Mouse (Mus musculus) embryo, embryonic 11.5 days (tissue): ENCODE results near the gene Samhd1.

Source experiments
- DNase-seq: peaks from one replicate; pipeline ENCODE4 v3.0.0-alpha.2; 2012; ENCODE audit warnings: low read depth, low spot score

The Samhd1 gene

DNA sequence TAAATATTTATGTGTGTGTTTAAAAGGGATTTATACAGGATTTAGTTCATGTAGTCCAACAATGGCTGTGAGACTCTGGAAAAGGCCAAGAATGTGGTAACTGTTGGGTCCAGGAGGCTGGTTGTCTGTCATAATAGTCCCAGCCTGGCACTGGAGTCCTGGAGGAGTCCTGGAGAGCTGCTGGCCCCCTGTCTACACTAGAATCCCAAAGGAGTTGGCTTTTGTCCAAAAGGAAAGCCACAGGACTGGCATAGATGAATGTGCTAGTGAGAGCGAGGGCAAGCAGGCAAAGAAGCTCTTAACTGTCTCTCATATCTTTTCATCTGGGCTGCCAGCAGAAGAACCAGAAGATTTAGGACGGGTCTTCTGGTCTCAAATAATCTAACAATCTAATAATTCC is 1.6 kb upstream of the Samhd1 start:
- no peak for DNase-seq

DNA sequence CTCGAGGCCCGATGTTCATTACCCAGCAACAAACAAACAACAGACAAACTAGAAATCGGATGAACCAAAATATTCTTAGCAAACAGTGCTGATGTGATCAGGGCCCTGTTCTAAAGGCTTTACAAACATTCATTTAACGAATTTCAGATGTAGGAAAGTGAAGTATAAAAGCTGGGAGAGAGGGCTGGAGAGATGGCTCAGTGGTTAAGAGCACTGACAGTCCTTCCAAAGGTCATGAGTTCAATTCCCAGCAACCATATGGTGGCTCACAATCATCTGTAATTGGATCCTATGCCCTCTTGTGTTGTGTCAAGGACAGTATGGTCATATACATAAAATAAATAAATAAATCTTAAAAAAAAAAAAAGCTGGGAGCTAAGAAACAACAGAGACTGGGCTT is 1.1 kb upstream of the Samhd1 start:
- DNase-seq = no peak

- no peak for DNase-seq
Observed at GRCm38 (mm10) chr2:157135529-157136120, 560 bp upstream of the Samhd1 start.

DNA sequence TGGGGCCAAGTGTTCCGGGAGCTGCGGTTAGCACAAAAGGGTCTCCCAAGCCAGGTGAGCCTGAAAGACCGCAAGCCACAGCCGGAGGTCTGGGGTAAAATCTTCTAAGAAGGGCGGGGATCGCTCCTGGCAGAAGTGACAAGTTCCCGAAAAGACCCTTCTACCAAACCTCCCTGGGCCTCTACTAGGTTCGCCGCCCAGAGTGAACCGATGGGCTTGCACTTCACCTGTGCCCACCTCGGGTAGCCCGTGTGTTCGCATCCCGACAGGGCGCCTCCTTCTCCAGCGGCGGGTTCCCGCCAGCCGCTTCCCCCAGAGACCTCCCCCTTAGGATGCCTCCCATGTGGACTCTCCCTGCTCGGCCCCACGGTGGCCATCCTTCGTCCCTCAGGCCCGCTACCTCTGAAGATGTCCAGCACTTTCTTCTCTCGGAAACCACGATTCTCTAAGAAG is 560 bp downstream of the Samhd1 start:
- DNase-seq = peak; percentile 17

GRCm38 (mm10) chr2:157133769-157134478 is 1.1 kb downstream of the Samhd1 start:
- no peak for DNase-seq

DNA sequence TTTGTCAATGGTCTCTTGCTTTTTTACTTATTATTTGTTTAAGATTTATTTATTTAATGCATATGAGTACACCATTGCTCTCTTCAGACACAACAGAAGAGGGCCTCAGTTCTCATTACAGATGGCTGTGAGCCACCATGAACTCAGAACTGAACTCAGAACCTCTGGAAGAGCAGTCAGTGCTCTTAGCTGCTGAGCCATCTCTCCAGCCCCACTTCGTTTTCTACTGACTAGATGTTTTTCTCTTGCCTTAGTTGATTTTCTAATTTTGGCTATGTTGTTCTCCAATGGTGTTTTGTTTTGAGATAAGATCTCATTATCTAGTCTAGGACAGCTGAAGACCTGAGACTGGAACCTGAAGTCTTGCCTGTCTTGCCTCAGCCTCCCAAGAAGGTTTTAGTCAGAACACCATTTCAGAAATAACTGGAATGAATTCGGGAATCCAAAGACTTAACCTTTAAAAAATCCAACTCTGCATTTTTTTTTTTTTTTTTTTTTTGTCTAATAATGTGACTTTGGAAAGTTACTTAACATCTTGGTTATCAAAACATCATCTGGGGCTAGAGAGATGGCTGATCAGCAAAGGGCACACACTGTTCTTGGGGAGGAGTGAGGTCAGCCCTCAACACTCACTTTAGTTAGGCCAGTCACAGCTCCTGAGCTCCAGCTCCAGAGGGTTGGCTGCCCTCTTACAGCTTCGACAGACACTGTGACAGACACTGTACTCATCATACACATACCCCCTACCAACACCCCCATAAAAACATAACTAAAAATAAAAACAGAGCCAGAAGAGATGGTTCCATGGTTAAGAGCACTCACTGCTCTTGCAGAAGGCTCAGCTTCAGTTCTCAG is 2.2 kb downstream of the Samhd1 start:
- DNase-seq = no peak

GRCm38 (mm10) chr2:157132086-157132485 is 3.0 kb downstream of the Samhd1 start:
- no peak for DNase-seq

- no peak for DNase-seq
Observed at GRCm38 (mm10) chr2:157130813-157131514, 4.1 kb downstream of the Samhd1 start.

DNA sequence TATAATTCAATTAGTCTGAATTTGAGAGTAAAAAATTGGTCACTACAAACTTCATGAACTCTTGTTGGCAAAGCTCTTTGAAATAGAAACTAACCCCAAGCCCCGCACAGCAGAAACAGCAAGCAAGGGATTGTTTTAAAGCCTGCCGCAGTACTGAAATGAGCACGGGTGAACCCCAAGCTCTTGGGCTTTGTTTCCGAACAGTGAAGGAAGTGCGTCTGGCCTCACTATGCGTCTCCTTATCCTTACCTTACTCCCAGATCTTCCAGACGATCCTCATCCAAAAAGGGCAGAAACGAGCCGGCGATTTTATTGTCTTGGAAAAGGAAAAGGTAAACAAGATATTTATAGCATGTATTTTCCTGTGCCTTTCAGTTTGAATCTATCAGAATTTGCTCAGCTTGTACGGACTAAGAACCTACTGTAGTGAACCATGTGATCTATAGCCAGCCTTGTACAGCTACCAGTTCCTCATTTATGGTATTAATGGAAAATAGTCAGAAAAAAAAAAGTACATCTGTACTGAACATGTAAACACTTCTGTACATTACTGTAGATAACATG is 5.4 kb downstream of the Samhd1 start:
- DNase-seq = no peak

DNA sequence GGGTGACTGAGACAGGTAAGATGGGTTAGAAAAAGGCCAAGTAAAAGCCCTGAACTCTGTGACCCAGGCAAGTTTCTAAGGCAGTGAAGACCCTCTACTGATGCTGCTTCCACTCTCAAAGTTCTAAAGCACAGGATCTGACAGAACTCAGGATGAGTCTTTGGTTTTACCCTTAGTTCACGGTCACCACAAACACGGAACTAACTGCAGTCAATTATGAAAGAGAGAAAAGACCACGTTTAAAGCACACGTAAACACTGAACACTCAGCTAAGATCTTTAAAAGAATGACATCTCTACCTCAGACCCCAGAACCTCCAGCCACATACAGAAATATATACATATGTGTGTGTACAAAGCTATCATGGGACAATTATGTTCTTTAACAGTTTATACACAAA is 6.0 kb downstream of the Samhd1 start:
- DNase-seq = no peak

GRCm38 (mm10) chr2:157128072-157128471 is 7.0 kb downstream of the Samhd1 start:
- no peak for DNase-seq

GRCm38 (mm10) chr2:157127370-157127769 is 7.7 kb downstream of the Samhd1 start:
- DNase-seq = no peak

DNA sequence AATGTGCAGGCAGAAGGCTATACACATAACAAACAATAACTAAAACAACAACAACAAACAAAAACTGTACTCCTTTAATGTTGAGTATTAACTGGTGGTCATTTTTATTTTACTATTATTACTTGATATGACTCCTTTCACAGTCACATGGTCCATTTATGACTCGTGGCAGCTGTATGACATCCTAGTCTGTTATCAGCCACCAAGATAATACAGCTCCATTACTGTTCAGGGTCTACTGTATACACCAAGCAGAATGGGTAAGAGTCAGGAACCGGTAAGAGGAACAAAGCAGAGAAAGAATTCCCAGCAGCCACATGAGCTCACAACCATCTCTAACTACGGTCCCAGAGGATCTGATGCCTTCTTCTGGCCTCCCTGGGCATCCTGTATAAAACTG is 9.8 kb downstream of the Samhd1 start:
- no peak for DNase-seq

GRCm38 (mm10) chr2:157121766-157122165 is 13.3 kb downstream of the Samhd1 start:
- no peak for DNase-seq

- no peak for DNase-seq
Observed at GRCm38 (mm10) chr2:157119075-157119474, 16.0 kb downstream of the Samhd1 start.

DNA sequence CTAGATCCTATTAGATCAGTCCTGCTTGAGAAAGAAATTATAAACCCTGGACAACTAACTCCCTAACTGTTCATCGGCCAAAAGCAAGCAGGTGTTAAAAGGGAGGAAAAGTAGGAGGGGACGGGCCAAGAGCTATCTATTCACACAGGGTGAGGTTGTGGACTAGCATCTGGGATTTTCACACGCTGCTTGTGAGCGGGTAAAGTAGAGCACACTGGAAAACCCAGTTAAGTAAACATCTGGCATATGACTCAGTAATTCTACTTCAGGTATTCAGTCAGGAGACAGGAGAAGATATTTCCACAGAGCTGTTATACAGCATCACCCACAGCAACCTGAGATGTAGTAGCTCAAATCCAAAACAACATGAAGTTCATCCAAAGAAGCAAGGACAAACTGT is 16.5 kb downstream of the Samhd1 start:
- DNase-seq = no peak

DNA sequence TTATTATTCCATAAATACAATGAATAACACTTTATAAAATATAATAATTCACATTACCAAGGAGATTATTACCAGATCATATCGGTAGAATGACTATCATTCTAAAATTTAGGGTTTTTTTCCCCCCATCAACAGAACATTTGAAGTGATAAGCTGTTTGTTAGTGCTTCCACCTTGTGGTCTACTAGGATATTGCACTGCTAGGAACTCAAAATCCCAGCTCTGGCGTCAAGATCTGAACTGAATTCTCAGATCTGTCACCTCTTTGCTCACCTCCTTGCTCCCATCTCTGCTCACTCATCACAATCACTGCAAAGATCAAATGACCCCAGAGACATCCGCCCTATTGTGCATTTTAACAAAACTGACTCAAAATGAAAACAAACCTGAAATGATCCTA is 18.1 kb downstream of the Samhd1 start:
- DNase-seq = peak; percentile 16

DNA sequence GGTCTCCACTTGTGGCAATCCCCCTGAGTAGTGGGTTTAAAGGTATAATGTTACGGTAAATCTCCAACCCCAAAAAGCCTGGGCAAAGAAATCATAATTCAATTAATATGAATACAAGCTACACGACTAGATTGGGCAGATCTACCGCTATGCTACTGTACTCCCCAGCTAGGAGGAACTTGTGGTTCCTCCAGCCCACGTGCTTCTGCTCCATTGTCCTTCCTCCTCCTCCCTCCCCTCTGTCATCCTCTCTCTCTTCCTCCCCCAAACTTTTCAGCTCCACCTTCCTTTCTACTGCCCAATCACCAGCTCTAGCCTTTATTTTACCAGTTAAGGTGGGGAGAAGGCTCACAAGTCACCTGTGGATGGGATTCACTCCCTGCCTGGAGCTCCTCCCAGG is 26.8 kb downstream of the Samhd1 start:
- DNase-seq = no peak

- no peak for DNase-seq
Observed at GRCm38 (mm10) chr2:157104454-157104853, 30.6 kb downstream of the Samhd1 start.

- DNase-seq = no peak
Observed at GRCm38 (mm10) chr2:157102256-157102655, 32.8 kb downstream of the Samhd1 start.

DNA sequence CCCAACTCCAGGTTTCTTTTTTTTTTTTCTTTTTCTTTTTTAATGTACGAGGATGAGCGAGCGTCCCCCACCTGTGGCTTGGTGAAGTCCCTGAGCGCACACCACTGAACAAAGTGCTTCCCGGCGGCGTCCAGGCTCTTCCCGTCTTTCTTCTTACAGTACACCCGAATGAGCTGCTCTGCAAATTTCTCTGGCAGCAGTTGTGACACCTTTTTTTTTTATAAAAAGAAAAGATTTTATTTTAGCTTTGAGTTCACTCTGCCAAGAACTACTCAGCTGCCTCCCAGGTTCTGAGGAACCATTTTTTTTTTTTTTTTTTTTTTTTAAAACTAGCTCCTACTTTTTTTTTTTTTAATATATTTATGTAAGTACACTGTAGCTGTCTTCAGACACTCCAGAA is 33.4 kb downstream of the Samhd1 start:
- DNase-seq = no peak

DNA sequence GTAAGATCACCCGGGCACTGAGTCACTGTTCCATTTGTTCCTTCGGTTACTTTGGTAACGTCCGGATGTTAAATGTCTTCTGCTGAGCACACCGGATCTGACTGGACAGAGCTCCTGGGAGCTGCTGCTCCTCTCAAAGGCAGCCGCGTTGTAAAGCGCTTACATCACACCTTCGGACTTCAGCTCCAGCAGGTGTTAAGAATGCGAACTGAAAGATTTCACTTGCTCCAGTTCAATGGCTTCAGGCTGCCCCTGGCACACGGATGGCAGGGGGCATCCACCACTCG is 34.8 kb downstream of the Samhd1 start:
- DNase-seq = no peak
